Mouse (Mus musculus) forebrain, postnatal 0 days (tissue): ENCODE measurements at regions not wholly inside any gene's neighbourhood (a gene's known extent, or its start where the extent isn't known, plus 50 kb on each side); places are given as distances from the start of the nearest gene placed in this dataset.

Experiments used
- ATAC-seq: fragments of 200-750 bp; cut with Nextera tagmentation; 2 replicates; pipeline ENCODE4 v1.8.0; 2017; ENCODE audit warnings: mild to moderate bottlenecking, moderate library complexity
- DNase-seq: peaks from one replicate; pipeline ENCODE4 v3.0.0-alpha.2; 2015
- H3K27ac ChIP-seq: fragments of 300-500 bp; sonication (generic); 2 replicates; pipeline ENCODE4 v1.5.1; 2014; ENCODE audit warnings: low read depth, mild to moderate bottlenecking, antibody characterized with exemption, low read length, moderate library complexity, mixed read lengths
- H3K27me3 ChIP-seq: fragments of 300-500 bp; sonication (generic); 2 replicates; pipeline ENCODE4 v1.6.1; 2014; ENCODE audit warnings: mild to moderate bottlenecking, low read length, mixed read lengths; ENCODE audit not compliant: insufficient read depth
- H3K36me3 ChIP-seq: fragments of 300-500 bp; sonication (generic); 2 replicates; pipeline ENCODE4 v1.6.1; 2014; ENCODE audit warnings: mild to moderate bottlenecking, moderate library complexity; ENCODE audit not compliant: insufficient read depth
- H3K4me1 ChIP-seq: fragments of 300-500 bp; sonication (generic); 2 replicates; pipeline ENCODE4 v1.6.1; 2014; ENCODE audit warnings: antibody characterized with exemption; ENCODE audit not compliant: insufficient read depth
- H3K4me2 ChIP-seq: fragments of 300-500 bp; sonication (generic); 2 replicates; pipeline ENCODE4 v1.6.1; 2014; ENCODE audit warnings: low read depth, mild to moderate bottlenecking, moderate library complexity
- H3K4me3 ChIP-seq: fragments of 300-500 bp; sonication (generic); 2 replicates; pipeline ENCODE4 v1.5.1; 2014; ENCODE audit warnings: low read depth, low read length, mixed read lengths
- H3K9ac ChIP-seq: fragments of 300-500 bp; sonication (generic); 2 replicates; pipeline ENCODE4 v1.6.1; 2014; ENCODE audit warnings: mild to moderate bottlenecking
- H3K9me3 ChIP-seq: fragments of 300-500 bp; sonication (generic); 2 replicates; pipeline ENCODE4 v1.6.1; 2016; ENCODE audit warnings: low read length
- CTCF ChIP-seq: sonication (generic); IDR thresholded peaks from 2 replicates; pipeline ENCODE4 v1.5.1; 2016; ENCODE audit warnings: antibody characterized with exemption, control low read depth, low read depth
- WGBS: fragments of 180-500 bp; shearing (Covaris S2); extraction: QIAGEN DNeasy Blood & Tissue Kit; methylation state at CpG from one replicate; pipeline ENCODE4 v1.1.7; 2014; 5-methylcytosine and 5-hydroxymethylcytosine counted together

GRCm38 (mm10) chr9:91964051-91964450, 228.7 kb upstream of the Plscr5 start:
- Histone ChIP-seq H3K4me1 (no peaks in the 10 kb centered on the region), H3K27me3 (no peaks in the 10 kb centered on the region), H3K4me2 (no peak overlapping the region), H3K27ac (no peak overlapping the region), H3K4me3 (no peak overlapping the region), H3K36me3 (no peaks in the 10 kb centered on the region), H3K9ac (no peak overlapping the region), H3K9me3 (no peaks in the 10 kb centered on the region)
- ATAC-seq, result no peak
- TF ChIP-seq CTCF, result no peak
- DNase-seq, result no peak
- 58% methylated on average over 2 of the region's 2 CpGs for WGBS

- ATAC-seq, result no peak
- Histone ChIP-seq H3K27me3 (no peaks in the 10 kb centered on the region), H3K4me2 (no peak overlapping the region), H3K36me3 (no peaks in the 10 kb centered on the region), H3K9ac (no peak overlapping the region), H3K4me3 (no peak overlapping the region), H3K4me1 (no peaks in the 10 kb centered on the region), H3K27ac (no peak overlapping the region), H3K9me3 (no peaks in the 10 kb centered on the region)
- DNase-seq, result no peak
- no peak for TF ChIP-seq CTCF
- 70% methylated on average over 1 of the region's 1 CpGs for WGBS
Measured at GRCm38 (mm10) chr9:91962726-91963125, 230.0 kb upstream of the Plscr5 start.

- DNase-seq (no peak), ATAC-seq (no peak)
- H3K36me3 ChIP-seq, result no peaks in the 10 kb centered on the region
- no peaks in the 10 kb centered on the region for H3K27me3 ChIP-seq
- no peak overlapping the region for H3K9ac ChIP-seq
- TF ChIP-seq CTCF, result no peak
- H3K9me3 ChIP-seq, result no peaks in the 10 kb centered on the region
- no peaks in the 10 kb centered on the region for H3K4me1 ChIP-seq
- 70% methylated on average over 1 of the region's 1 CpGs for WGBS
- no peak overlapping the region for H3K4me2 ChIP-seq
- no peak overlapping the region for H3K27ac ChIP-seq
- H3K4me3 ChIP-seq, result no peak overlapping the region
Measured at GRCm38 (mm10) chr9:91961666-91962065, 231.1 kb upstream of the Plscr5 start.

GRCm38 (mm10) chr9:91960556-91961325, 232.0 kb upstream of the Plscr5 start:
- TF ChIP-seq CTCF, result no peak
- ATAC-seq, result no peak
- no peak overlapping the region for H3K9ac ChIP-seq
- H3K4me3 ChIP-seq, result no peak overlapping the region
- H3K9me3 ChIP-seq, result no peaks in the 10 kb centered on the region
- no peaks in the 10 kb centered on the region for H3K27me3 ChIP-seq
- no peak overlapping the region for H3K27ac ChIP-seq
- H3K4me2 ChIP-seq, result no peak overlapping the region
- no peaks in the 10 kb centered on the region for H3K4me1 ChIP-seq
- H3K36me3 ChIP-seq, result no peaks in the 10 kb centered on the region
- no peak for DNase-seq
- WGBS, result 83% methylated on average over 14 of the region's 14 CpGs

GRCm38 (mm10) chr9:91959592-91959991, 233.1 kb upstream of the Plscr5 start:
- WGBS, result 6% methylated on average over 1 of the region's 1 CpGs

GRCm38 (mm10) chr9:91959076-91959475, 233.7 kb upstream of the Plscr5 start:
- H3K27ac ChIP-seq, result no peak overlapping the region
- no peak for TF ChIP-seq CTCF
- no peak overlapping the region for H3K4me3 ChIP-seq
- DNase-seq, result no peak
- 63% methylated on average over 3 of the region's 3 CpGs for WGBS
- no peaks in the 10 kb centered on the region for H3K27me3 ChIP-seq
- no peak overlapping the region for H3K9ac ChIP-seq
- H3K4me1 ChIP-seq, result no peaks in the 10 kb centered on the region
- ATAC-seq, result no peak
- no peaks in the 10 kb centered on the region for H3K36me3 ChIP-seq
- no peak overlapping the region for H3K4me2 ChIP-seq
- no peaks in the 10 kb centered on the region for H3K9me3 ChIP-seq

More at GRCm38 (mm10) chr9:91959592-91959991, 233.1 kb upstream of the Plscr5 start:
- no peak overlapping the region for H3K27ac ChIP-seq
- TF ChIP-seq CTCF, result peak; percentile 64
- H3K4me1 ChIP-seq, result no peaks in the 10 kb centered on the region
- no peak overlapping the region for H3K4me2 ChIP-seq
- H3K4me3 ChIP-seq, result no peak overlapping the region
- ATAC-seq (peak; percentile 67), DNase-seq (peak; percentile 63)
- H3K9ac ChIP-seq, result no peak overlapping the region
- H3K36me3 ChIP-seq, result no peaks in the 10 kb centered on the region
- no peaks in the 10 kb centered on the region for H3K9me3 ChIP-seq
- no peaks in the 10 kb centered on the region for H3K27me3 ChIP-seq

GRCm38 (mm10) chr9:91958421-91958820, 234.3 kb upstream of the Plscr5 start:
- H3K27ac ChIP-seq, result no peak overlapping the region
- no peaks in the 10 kb centered on the region for H3K9me3 ChIP-seq
- no peaks in the 10 kb centered on the region for H3K27me3 ChIP-seq
- H3K4me1 ChIP-seq, result no peaks in the 10 kb centered on the region
- ATAC-seq (no peak), DNase-seq (no peak)
- H3K9ac ChIP-seq, result no peak overlapping the region
- 70% methylated on average over 3 of the region's 3 CpGs for WGBS
- H3K4me2 ChIP-seq, result no peak overlapping the region
- no peaks in the 10 kb centered on the region for H3K36me3 ChIP-seq
- TF ChIP-seq CTCF, result no peak
- no peak overlapping the region for H3K4me3 ChIP-seq
